Mouse (Mus musculus) thymus, adult 2 months (tissue): ENCODE measurements around the gene Dnah17.

Experiments used
- CTCF ChIP-seq: fragments of 200-500 bp; IDR thresholded peaks from 2 replicates; pipeline ENCODE4 v1.5.1; 2012; ENCODE audit warnings: mild to moderate bottlenecking, control low read depth, low read length, moderate library complexity, borderline replicate concordance; ENCODE audit not compliant: control insufficient read depth, poor library complexity, insufficient read depth; ENCODE audit errors: extremely low read depth
- POLR2A ChIP-seq: fragments of 200-500 bp; IDR thresholded peaks from 2 replicates; pipeline ENCODE4 v1.6.1; 2012; ENCODE audit warnings: mild to moderate bottlenecking, low read length, control low read depth, moderate library complexity; ENCODE audit not compliant: control insufficient read depth, poor library complexity, insufficient read depth; ENCODE audit errors: extremely low read depth

- TF ChIP-seq CTCF (no peak), POLR2A (no peak)
These were observed 55.4 kb downstream of the Dnah17 start for GRCm38 (mm10) chr11:118075035-118075522.
